Mouse (Mus musculus) B cell, adult 2 months (primary cell): ENCODE measurements around the gene Dnajb4.
"Not testable (repeated sequence)": the region's sequence is repeated elsewhere in the genome, so short reads cannot be mapped to it uniquely, and the experiment has no call there.

ENCODE experiments used
- DNase-seq, 2 experiments: peaks; one replicate each; pipeline ENCODE4 v3.0.0; 2022

Dnajb4 gene

GRCm38 (mm10) chr3:152142989-152143695 lies 67.0 kb downstream of the Dnajb4 start:
- no peak for DNase-seq

DNA sequence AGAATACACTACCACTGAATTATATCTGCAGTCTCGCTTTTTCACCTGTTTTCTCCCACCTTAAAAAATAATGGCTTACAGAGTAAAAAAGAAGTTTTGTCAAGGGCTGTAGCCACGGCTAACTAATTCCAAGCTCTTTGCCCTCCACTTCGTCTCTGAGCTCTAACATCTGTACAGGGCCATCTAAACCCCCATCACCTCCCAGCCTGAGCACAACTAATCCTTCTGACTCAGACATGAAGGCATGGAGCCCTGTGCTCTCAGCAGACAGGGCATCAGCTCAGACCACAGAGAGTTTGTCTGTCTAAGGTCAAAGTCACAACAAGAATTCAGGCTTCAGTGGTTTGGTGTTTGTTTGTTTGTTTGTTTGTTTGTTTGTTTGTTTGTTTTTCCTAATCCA lies 68.0 kb downstream of the Dnajb4 start:
- no peak for DNase-seq

DNA sequence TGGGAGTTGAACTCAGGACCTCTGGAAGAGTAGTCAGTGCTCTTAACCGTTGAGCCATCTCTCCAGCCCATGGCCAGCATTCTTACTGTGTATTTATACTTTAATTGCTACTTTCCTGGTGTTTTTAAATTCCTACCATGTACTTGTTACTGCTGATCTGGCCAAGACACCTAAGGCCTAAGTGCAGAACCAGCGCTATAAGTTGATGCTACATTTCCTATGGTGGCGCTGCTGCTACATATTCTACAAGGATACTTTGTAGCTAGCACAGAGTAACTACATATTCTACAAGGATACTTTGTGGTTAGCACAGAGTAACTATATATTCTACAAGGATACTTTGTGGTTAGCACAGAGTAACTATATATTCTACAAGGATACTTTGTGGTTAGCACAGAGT lies 70.8 kb downstream of the Dnajb4 start:
- DNase-seq: not testable (repeated sequence)

GRCm38 (mm10) chr3:152136106-152136505 lies 74.0 kb downstream of the Dnajb4 start:
- DNase-seq: not testable (repeated sequence)

DNA sequence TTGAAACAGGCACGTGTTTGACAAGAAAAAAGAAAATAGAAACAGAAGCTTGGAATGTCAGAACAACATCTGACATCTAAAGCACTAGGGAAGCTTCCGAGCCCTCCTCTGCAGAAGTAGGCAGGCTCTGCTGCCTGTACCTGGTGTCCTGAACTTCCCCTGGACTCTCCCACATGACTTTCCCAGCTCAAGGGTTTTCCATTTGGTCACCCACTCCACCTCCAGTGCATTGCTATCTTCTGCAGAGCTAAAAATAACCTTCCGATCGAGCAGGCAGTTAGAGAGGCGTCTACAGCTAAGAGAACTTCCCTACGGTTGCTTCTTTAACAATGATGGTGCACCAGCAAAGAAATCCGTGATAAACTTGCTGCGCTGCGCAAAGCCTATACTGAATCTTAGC lies 76.5 kb downstream of the Dnajb4 start:
- DNase-seq: no peak

DNA sequence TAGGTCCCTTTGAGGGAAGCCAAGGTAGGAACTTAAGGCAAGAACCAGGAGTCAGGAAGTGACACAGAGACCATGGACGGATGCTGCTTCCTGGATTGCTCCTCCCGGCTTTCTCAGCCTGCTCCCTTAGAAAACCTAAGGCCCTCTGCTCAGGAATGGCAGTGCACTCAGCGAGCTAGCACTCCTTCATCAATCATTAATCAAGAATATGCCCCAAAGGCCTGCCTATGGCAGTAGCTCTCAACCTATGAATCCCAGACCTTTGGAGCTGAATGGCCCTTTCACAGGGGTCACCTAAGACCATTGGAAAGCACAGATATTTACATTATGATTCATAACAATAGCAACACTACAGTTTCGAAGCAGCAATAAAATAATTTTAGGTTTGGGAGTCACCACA lies 79.1 kb downstream of the Dnajb4 start:
- DNase-seq: no peak

DNA sequence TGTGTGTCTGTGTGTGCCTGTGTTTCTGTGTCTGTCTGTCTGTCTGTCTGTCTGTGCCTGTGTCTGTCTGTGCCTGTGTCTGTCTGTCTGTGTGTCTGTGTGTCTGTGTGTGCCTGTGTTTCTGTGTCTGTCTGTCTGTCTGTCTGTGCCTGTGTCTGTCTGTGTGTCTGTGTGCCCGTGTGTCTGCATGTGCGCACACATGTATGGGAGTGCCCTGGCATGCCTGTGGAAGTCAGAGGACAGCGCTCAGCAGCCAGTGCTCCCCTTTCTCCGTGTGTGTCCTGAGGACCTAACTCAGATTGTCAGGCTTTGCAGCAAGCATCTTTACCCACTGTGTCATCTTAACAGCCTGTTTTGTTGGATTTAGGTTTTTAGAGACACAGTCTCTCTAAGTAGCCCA lies 80.7 kb downstream of the Dnajb4 start:
- DNase-seq: not testable (repeated sequence)

GRCm38 (mm10) chr3:152128631-152129030 lies 81.5 kb downstream of the Dnajb4 start:
- DNase-seq: no peak
